Mouse (Mus musculus) C2C12 (cell line): ENCODE measurements around the gene Nop2.

Experiments
- CTCF ChIP-seq: IDR thresholded peaks from one replicate; pipeline ENCODE4 v1.5.1; 2011; ENCODE audit not compliant: control insufficient read depth, insufficient read depth, insufficient read length
- MAX ChIP-seq: IDR thresholded peaks from one replicate; pipeline ENCODE4 v1.6.1; 2011; ENCODE audit warnings: mild to moderate bottlenecking, control low read depth
- MYOD1 ChIP-seq: IDR thresholded peaks from one replicate; pipeline ENCODE4 v1.6.1; 2011; ENCODE audit warnings: low read depth; ENCODE audit not compliant: control insufficient read depth, insufficient read length
- MYOG ChIP-seq: IDR thresholded peaks from one replicate; pipeline ENCODE4 v1.6.1; 2011; ENCODE audit not compliant: control insufficient read depth, insufficient read length; ENCODE audit errors: extremely low read depth
- USF1 ChIP-seq: IDR thresholded peaks from one replicate; pipeline ENCODE4 v1.6.1; 2011; ENCODE audit warnings: low read depth, mild to moderate bottlenecking, control low read depth, moderate library complexity

DNA sequence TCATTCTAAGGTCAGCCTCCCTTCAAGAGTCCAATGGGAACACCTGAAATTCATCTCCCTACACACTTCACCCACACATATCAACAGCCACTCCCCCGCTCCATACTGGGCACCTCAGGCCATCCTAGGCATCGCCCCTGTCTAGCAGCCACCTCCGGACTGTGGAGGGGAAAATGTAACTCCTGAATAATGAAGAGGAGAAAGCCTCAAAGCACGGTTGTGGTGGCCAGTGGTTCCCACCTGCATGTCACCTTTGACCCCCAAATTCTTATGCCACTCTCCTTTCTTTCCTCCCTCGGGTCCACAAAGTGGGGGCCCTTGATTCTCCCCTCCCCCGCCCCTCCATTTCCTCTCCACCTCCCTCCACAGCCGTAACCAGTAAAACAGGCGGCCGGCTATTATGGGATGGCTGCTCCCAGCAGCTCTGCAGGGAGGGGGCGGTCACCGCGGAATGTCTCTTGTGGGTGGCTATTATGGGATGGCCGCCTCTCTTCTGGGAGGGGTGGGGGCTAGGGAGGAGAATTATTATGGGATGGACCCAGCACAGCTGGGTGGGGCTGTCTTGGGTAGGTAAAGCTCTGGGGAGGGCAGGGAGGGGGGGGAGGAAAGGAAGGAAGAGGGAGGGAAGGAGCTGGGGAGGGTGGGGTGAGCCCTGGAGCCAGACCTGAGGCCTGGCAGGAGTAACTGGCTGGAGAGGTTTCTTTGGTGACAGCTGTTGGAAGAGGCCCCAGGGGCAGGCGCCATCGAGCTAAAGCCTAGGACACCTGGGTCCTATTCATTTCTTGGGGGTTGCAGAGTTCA lies 42.0 kb upstream of the Nop2 start:
- no peak for TF ChIP-seq USF1
- no peak for TF ChIP-seq CTCF
- TF ChIP-seq MYOG, result no peak
- no peak for TF ChIP-seq MAX
- TF ChIP-seq MYOD1, result no peak
